Mouse (Mus musculus): ENCODE measurements around the gene Alkbh6. TPM values are rescaled to one million over a fixed set of nuclear protein-coding genes. Genes with fewer than 3 reads are reported as not detected.
A peak's percentile ranks its signal among the peaks of the same experiment; 100 is the strongest.

The Alkbh6 gene
- polyA plus RNA-seq, 2 experiments, result 13.8 to 16.0 TPM

DNA sequence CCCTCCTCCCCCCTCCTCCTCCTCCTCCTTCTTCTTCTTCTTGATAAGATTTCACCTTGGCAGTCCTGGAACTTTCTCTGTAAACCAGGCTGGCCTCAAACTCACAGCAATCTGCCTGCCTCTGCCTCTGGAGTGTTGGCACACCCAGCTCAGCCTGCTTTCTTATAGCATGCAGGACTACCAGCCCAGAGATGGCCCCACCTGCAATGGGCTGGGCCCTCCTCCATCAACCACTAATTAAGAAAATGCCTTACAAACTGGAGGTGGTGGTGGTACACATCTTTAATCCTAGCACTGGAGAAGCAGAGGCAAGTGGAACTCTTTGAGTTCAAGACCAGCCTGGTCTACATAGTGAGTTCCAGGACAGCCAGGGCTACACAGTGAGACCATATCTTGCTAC is 17.9 kb downstream of the Alkbh6 start:
- no peak for DNase-seq (ENCODE audit: low read depth in 3 of 3, low spot score in 3 of 3)
- Histone ChIP-seq H3K27me3 (ENCODE audit: control insufficient read depth, insufficient read depth, low read length) (no peaks in the 10 kb centered on the region), H3K9ac (replicated peaks) (no peak overlapping the region), H3K36me3 (replicated peaks; ENCODE audit: control insufficient read depth, insufficient read depth, low read depth) (no peaks in the 10 kb centered on the region), H3K9me3 (ENCODE audit: control insufficient read depth, low read length) (no peaks in the 10 kb centered on the region), H3K4me3 (ENCODE audit: insufficient read depth in 1 of 2, low read depth in 2 of 2, low read length in 2 of 2) (no peak overlapping the region), H3K27ac (no peak overlapping the region), H3K4me1 (replicated peaks; ENCODE audit: control insufficient read depth in 2 of 2, insufficient read depth in 2 of 2, low read length in 1 of 2) (peaks cover 5 to 6% of the 10 kb centered on the region in 2 experiments; a peak in 3 of 4 replicates), H3K4me2 (ENCODE audit: low read depth) (no peak overlapping the region)
- TF ChIP-seq CTCF (IDR thresholded peaks at IDR 0.05; ENCODE audit: low read depth) (no peak), EP300 (IDR thresholded peaks at IDR 0.05; ENCODE audit: low read depth) (no peak)
- no peak for ATAC-seq (ENCODE audit: insufficient read depth)

DNA sequence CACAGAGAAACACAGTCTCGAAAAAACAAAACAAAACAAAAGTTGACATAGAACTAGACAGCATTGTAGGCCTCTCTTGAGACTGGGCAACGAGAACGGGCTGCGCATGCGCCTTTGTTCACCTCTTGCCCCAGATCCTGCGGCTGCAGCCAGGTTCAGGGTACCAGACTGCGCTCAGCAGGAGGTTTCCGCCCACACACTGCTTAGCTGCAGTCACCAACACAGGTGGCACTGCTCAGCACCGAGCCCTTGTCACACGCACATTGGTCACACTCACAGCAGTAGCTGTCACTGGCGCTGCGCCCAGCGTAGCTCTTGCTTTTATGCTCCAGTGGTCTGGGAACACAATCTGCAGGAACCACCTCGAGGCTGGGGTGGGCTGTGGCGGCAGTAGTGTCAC is 18.6 kb downstream of the Alkbh6 start:
- no peak for TF ChIP-seq CTCF (IDR thresholded peaks at IDR 0.05; ENCODE audit: low read depth)
- TF ChIP-seq EP300 (IDR thresholded peaks at IDR 0.05; ENCODE audit: low read depth), result no peak
- Histone ChIP-seq H3K36me3 (replicated peaks; ENCODE audit: control insufficient read depth, insufficient read depth, low read depth) (no peaks in the 10 kb centered on the region), H3K9ac (replicated peaks) (no peak overlapping the region), H3K4me1 (replicated peaks; ENCODE audit: control insufficient read depth in 2 of 2, insufficient read depth in 2 of 2, low read length in 1 of 2) (peaks cover 5 to 6% of the 10 kb centered on the region in 2 experiments; a peak in 3 of 4 replicates), H3K27me3 (ENCODE audit: control insufficient read depth, insufficient read depth, low read length) (no peaks in the 10 kb centered on the region), H3K27ac (no peak overlapping the region), H3K9me3 (ENCODE audit: control insufficient read depth, low read length) (no peaks in the 10 kb centered on the region), H3K4me3 (ENCODE audit: insufficient read depth in 1 of 2, low read depth in 2 of 2, low read length in 2 of 2) (no peak overlapping the region), H3K4me2 (ENCODE audit: low read depth) (no peak overlapping the region)
- DNase-seq (ENCODE audit: low read depth in 3 of 3, low spot score in 3 of 3) (no peak), ATAC-seq (ENCODE audit: insufficient read depth) (no peak)
- 61% methylated on average over 15 of the region's 15 CpGs for WGBS (ENCODE audit: insufficient replicate concordance)

DNA sequence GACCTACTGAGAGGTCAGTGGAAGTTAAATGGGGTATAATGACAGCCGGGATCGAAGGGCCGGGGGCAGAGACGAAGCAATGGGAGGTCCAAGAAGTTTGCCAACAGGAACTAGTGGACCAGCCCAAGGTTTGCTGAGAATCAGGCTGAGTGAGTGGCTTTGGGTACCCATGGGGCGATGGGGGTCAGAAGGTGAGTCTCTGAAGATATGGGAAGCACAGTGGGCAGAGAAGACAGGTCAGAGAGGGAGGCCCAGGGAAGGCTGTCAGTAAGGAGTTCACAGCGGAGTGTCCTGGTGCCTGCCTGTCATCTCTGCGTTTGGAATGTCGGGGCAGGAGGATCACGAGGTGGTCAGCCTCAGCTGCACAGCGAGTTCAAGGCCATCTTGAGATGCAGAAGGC is 19.9 kb downstream of the Alkbh6 start:
- ATAC-seq (ENCODE audit: insufficient read depth) (no peak), DNase-seq (ENCODE audit: low read depth in 3 of 3, low spot score in 3 of 3) (no peak)
- Histone ChIP-seq H3K9ac (replicated peaks) (no peak overlapping the region), H3K36me3 (replicated peaks; ENCODE audit: control insufficient read depth, insufficient read depth, low read depth) (no peaks in the 10 kb centered on the region), H3K4me3 (ENCODE audit: insufficient read depth in 1 of 2, low read depth in 2 of 2, low read length in 2 of 2) (no peak overlapping the region), H3K27ac (no peak overlapping the region), H3K4me1 (replicated peaks; ENCODE audit: control insufficient read depth in 2 of 2, insufficient read depth in 2 of 2, low read length in 1 of 2) (peaks cover 0 to under 1% of the 10 kb centered on the region in 2 experiments; a peak in 1 of 4 replicates), H3K4me2 (ENCODE audit: low read depth) (no peak overlapping the region), H3K9me3 (ENCODE audit: control insufficient read depth, low read length) (no peaks in the 10 kb centered on the region), H3K27me3 (ENCODE audit: control insufficient read depth, insufficient read depth, low read length) (no peaks in the 10 kb centered on the region)
- TF ChIP-seq CTCF (IDR thresholded peaks at IDR 0.05; ENCODE audit: low read depth), result no peak
- TF ChIP-seq EP300 (IDR thresholded peaks at IDR 0.05; ENCODE audit: low read depth), result no peak
- WGBS (ENCODE audit: insufficient replicate concordance), result 35% methylated on average over 10 of the region's 10 CpGs

DNA sequence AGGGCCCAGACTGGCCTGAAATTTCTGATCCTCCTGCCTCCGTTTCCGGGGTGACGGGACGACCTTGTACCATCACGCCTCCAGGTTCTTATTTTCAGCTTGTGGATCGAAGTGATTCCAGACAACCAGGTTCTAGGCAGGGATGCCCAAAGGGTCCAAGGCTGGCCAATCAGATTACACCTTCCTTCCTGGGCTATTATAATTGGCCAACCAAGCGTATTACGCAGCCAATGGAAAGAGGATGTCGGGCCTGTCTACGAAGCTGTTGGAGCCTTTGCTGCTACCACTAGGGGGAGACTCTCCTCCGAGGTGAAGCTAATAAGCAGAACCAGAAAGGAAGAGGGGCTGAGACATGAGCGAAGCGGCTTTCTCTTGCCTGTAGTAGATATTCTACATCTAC is 23.4 kb downstream of the Alkbh6 start:
- DNase-seq (ENCODE audit: low read depth in 3 of 3, low spot score in 3 of 3) (peak; percentile 53 to 58 (median 55)), ATAC-seq (ENCODE audit: insufficient read depth) (peak; percentile 69; the same call in 1 of the 2 replicates)
- Histone ChIP-seq H3K4me1 (replicated peaks; ENCODE audit: control insufficient read depth in 2 of 2, insufficient read depth in 2 of 2, low read length in 1 of 2) (peaks cover 0 to 4% of the 10 kb centered on the region in 2 experiments; a peak in 1 of 4 replicates), H3K4me3 (ENCODE audit: insufficient read depth in 1 of 2, low read depth in 2 of 2, low read length in 2 of 2) (no peak overlapping the region), H3K27ac (no peak overlapping the region), H3K9me3 (ENCODE audit: control insufficient read depth, low read length) (no peaks in the 10 kb centered on the region), H3K4me2 (ENCODE audit: low read depth) (no peak overlapping the region), H3K9ac (replicated peaks) (no peak overlapping the region), H3K27me3 (ENCODE audit: control insufficient read depth, insufficient read depth, low read length) (no peaks in the 10 kb centered on the region; the same call in 1 of the 2 replicates), H3K36me3 (replicated peaks; ENCODE audit: control insufficient read depth, insufficient read depth, low read depth) (no peaks in the 10 kb centered on the region)
- peak; percentile 87 for TF ChIP-seq CTCF (IDR thresholded peaks at IDR 0.05; ENCODE audit: low read depth)
- no peak for TF ChIP-seq EP300 (IDR thresholded peaks at IDR 0.05; ENCODE audit: low read depth)
- WGBS (ENCODE audit: insufficient replicate concordance), result 8% methylated on average over 13 of the region's 13 CpGs

DNA sequence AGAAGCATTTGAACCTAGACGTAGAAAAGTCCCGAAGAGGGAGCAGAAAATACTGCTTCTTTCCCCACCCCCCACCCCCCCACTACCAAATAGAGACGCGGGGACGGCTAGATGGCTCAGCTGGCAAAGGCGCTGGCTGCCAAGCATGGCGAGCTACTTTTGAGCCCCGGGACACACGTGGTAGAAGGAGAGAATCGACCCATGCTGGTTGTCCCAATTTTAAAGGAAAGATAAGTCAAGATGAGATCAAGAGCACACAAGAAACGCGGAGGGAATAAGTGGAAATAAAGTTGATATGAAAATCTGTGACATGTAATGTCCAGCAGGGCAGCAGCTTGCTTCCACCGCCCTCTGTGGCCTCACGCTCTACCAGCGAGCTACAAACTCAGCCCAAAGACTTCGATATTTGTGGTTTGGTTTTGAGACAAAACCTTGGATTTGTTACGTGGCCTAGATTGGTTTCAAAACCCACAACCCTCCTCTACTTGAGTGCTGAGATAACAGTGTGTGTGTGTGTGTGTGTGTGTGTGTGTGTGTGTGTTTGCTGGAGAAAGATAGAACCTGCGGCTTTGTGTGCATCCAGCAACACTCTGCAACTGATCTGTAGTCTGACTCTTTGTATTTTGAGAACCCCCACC is 24.2 kb downstream of the Alkbh6 start:
- DNase-seq (ENCODE audit: low read depth in 3 of 3, low spot score in 3 of 3), result no peak

More for the DNA sequence above, 24.2 kb downstream of the Alkbh6 start:
- Histone ChIP-seq H3K36me3 (replicated peaks; ENCODE audit: control insufficient read depth, insufficient read depth, low read depth) (no peaks in the 10 kb centered on the region), H3K27me3 (ENCODE audit: control insufficient read depth, insufficient read depth, low read length) (no peaks in the 10 kb centered on the region; the same call in 1 of the 2 replicates), H3K9ac (replicated peaks) (no peak overlapping the region), H3K4me3 (ENCODE audit: insufficient read depth in 1 of 2, low read depth in 2 of 2, low read length in 2 of 2) (no peak overlapping the region), H3K9me3 (ENCODE audit: control insufficient read depth, low read length) (no peaks in the 10 kb centered on the region), H3K4me2 (ENCODE audit: low read depth) (no peak overlapping the region), H3K27ac (no peak overlapping the region), H3K4me1 (replicated peaks; ENCODE audit: control insufficient read depth in 2 of 2, insufficient read depth in 2 of 2, low read length in 1 of 2) (peaks cover 0 to 4% of the 10 kb centered on the region in 2 experiments; a peak in 1 of 4 replicates)
- no peak for TF ChIP-seq CTCF (IDR thresholded peaks at IDR 0.05; ENCODE audit: low read depth)
- TF ChIP-seq EP300 (IDR thresholded peaks at IDR 0.05; ENCODE audit: low read depth), result no peak
- 42% methylated on average over 18 of the region's 18 CpGs for WGBS (ENCODE audit: insufficient replicate concordance)
- ATAC-seq (ENCODE audit: insufficient read depth), result no peak

Data from liver, embryonic 14.5 days (tissue).